Mouse (Mus musculus): ENCODE measurements at regions not wholly inside any gene's neighbourhood (a gene's known extent, or its start where the extent isn't known, plus 50 kb on each side); places are given as distances from the start of the nearest gene placed in this dataset.

DNA sequence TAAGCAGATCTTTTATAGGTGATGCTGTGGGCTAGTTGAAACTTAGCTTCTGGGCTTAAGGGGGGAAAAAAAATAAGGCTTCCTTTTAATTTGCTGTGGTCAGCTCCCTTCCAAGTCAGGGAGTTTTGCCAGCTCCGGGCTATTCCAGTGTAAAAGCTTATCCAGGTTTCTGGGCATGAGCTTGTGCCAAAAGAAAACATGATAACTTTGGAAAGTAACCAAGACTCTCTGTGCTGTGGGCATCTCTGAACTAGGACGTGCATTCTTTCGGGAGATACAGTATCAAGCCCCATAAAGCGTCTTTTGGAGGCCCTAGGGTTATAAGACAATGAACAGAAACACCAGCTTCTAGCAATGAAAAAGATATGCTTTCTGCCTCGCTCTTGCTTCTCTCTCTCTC lies 114.6 kb upstream of the Dyrk2 start:
- ATAC-seq (ENCODE audit: low FRiP score) = no peak
- no peak overlapping the region for H3K4me2 ChIP-seq (replicated peaks)
- H3K27me3 ChIP-seq = peaks cover 4% of the 10 kb centered on the region; the same call in 1 of the 2 replicates
- no peak overlapping the region for H3K9ac ChIP-seq
- 84% methylated on average over 5 of the region's 5 CpGs for whole genome bisulfite sequencing
- no peak overlapping the region for H3K27ac ChIP-seq
- H3K36me3 ChIP-seq = no peaks in the 10 kb centered on the region
- H3K4me3 ChIP-seq = no peak overlapping the region
- no peaks in the 10 kb centered on the region for H3K4me1 ChIP-seq
- peaks cover 4% of the 10 kb centered on the region; the same call in 1 of the 2 replicates for H3K9me3 ChIP-seq (replicated peaks)

GRCm38 (mm10) chr10:118981446-118981845 lies 111.4 kb upstream of the Dyrk2 start:
- WGBS = 75% methylated on average over 5 of the region's 5 CpGs
- ATAC-seq (ENCODE audit: low FRiP score) = no peak
- H3K4me1 ChIP-seq = peaks cover 4% of the 10 kb centered on the region; the same call in 1 of the 2 replicates

GRCm38 (mm10) chr10:118979339-118979738 lies 109.3 kb upstream of the Dyrk2 start:
- Histone ChIP-seq H3K27ac (no peak overlapping the region), H3K9me3 (replicated peaks) (peaks cover 4% of the 10 kb centered on the region; the same call in 1 of the 2 replicates), H3K27me3 (peaks cover 22% of the 10 kb centered on the region), H3K4me1 (peaks cover 6% of the 10 kb centered on the region; the same call in 1 of the 2 replicates), H3K36me3 (no peaks in the 10 kb centered on the region), H3K4me3 (no peak overlapping the region), H3K9ac (no peak overlapping the region), H3K4me2 (replicated peaks) (no peak overlapping the region)
- WGBS = 57% methylated on average over 13 of the region's 13 CpGs
- ATAC-seq (ENCODE audit: low FRiP score) = no peak

More at GRCm38 (mm10) chr10:118981446-118981845, 111.4 kb upstream of the Dyrk2 start:
- no peak overlapping the region for H3K9ac ChIP-seq
- no peak overlapping the region for H3K27ac ChIP-seq
- no peak overlapping the region for H3K4me2 ChIP-seq (replicated peaks)
- H3K9me3 ChIP-seq (replicated peaks) = peaks cover 4% of the 10 kb centered on the region; the same call in 1 of the 2 replicates
- H3K36me3 ChIP-seq = no peaks in the 10 kb centered on the region
- no peak overlapping the region for H3K4me3 ChIP-seq
- H3K27me3 ChIP-seq = peaks cover 22% of the 10 kb centered on the region

DNA sequence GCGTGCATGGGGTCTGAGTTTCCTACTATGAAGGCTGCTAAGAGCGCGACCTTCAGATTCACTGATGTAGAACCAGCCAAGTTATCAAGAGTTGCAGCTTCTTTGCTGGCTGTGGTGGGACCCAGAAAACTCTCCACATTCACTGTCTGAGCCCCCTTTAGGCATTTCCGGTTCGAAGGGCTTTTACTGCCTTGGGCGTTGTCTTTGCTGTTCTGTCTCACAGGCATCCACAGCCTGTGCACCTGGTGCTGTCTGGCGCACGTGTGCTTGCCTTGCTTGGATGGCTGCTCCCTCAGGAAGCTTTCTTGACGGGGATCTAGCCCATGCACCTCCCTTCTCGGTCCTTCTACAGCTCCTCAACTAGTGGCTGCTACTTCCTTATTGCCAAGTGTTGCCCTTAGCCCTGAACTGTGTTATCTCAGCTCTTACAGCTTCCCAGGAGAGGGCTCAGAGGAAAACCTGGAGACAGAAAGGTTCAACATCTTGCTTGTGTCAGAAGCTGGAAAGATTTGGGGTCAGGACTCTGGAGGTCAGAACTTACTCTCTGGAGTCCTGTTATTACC lies 108.3 kb upstream of the Dyrk2 start:
- H3K9me3 ChIP-seq (replicated peaks) = no peaks in the 10 kb centered on the region
- no peak for ATAC-seq (ENCODE audit: low FRiP score)
- H3K36me3 ChIP-seq = no peaks in the 10 kb centered on the region
- H3K4me1 ChIP-seq = peaks cover 6% of the 10 kb centered on the region; the same call in 1 of the 2 replicates
- no peak overlapping the region for H3K27ac ChIP-seq
- peaks cover 22% of the 10 kb centered on the region for H3K27me3 ChIP-seq
- H3K9ac ChIP-seq = no peak overlapping the region
- no peak overlapping the region for H3K4me3 ChIP-seq
- no peak overlapping the region for H3K4me2 ChIP-seq (replicated peaks)
- WGBS = 81% methylated on average over 10 of the region's 10 CpGs

DNA sequence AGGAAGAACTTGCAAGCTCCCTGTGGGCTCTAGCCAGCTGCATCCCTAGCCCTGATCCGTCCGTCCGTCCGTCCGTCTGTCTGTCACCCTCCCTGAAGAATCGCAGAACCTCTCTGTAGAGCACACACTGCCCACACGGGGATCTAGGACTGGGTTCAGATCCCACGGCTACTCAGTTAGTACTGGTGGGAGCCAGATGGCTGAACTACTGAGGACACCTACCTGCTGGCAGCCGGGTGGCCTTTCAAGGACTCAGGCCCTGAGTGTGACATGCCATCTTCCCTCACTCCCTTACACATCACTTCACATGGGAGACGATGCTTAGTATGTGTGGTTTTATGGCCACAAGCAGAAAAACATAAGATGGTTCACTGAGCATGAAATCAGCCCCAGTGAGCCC lies 106.4 kb upstream of the Dyrk2 start:
- Histone ChIP-seq H3K27me3 (peaks cover 22% of the 10 kb centered on the region), H3K27ac (no peak overlapping the region), H3K4me3 (no peak overlapping the region), H3K4me1 (peaks cover 6% of the 10 kb centered on the region; the same call in 1 of the 2 replicates), H3K9ac (no peak overlapping the region), H3K9me3 (replicated peaks) (no peaks in the 10 kb centered on the region), H3K36me3 (no peaks in the 10 kb centered on the region), H3K4me2 (replicated peaks) (no peak overlapping the region)
- no peak for ATAC-seq (ENCODE audit: low FRiP score)
- 74% methylated on average over 10 of the region's 10 CpGs for WGBS

GRCm38 (mm10) chr10:118975772-118976171 lies 105.8 kb upstream of the Dyrk2 start:
- ATAC-seq (ENCODE audit: low FRiP score) = no peak

GRCm38 (mm10) chr10:118973324-118973723 lies 103.3 kb upstream of the Dyrk2 start:
- no peak overlapping the region for H3K4me2 ChIP-seq (replicated peaks)
- WGBS = 47% methylated on average over 4 of the region's 4 CpGs
- ATAC-seq (ENCODE audit: low FRiP score) = no peak

More at GRCm38 (mm10) chr10:118975772-118976171, 105.8 kb upstream of the Dyrk2 start:
- Histone ChIP-seq H3K36me3 (no peaks in the 10 kb centered on the region), H3K27me3 (peaks cover 20% of the 10 kb centered on the region), H3K9me3 (replicated peaks) (no peaks in the 10 kb centered on the region), H3K4me2 (replicated peaks) (no peak overlapping the region), H3K27ac (no peak overlapping the region), H3K4me1 (peaks cover 6% of the 10 kb centered on the region; the same call in 1 of the 2 replicates), H3K4me3 (no peak overlapping the region), H3K9ac (no peak overlapping the region)
- 87% methylated on average over 2 of the region's 2 CpGs for WGBS

DNA sequence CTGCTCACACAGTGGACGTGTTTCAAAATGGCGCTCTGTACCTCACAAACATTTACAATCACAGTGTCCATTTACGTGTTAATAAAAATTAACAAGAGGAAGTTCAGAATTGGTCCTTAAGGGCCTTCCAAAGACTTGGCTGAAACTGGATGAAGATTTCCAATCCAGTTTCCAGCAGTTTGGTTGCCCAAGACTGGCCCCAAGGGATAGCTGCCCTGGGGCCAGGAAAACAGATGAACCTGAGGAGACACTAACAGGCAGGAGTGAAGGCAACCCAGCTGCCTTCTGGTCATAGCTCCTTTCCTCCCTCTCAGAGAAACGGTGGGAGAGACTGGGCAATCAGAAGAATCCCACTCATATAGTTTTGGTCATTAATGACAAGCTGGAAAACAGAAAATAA lies 102.6 kb upstream of the Dyrk2 start:
- H3K4me3 ChIP-seq = no peak overlapping the region
- no peaks in the 10 kb centered on the region for H3K9me3 ChIP-seq (replicated peaks)
- ATAC-seq (ENCODE audit: low FRiP score) = no peak
- no peak overlapping the region for H3K9ac ChIP-seq
- H3K4me2 ChIP-seq (replicated peaks) = no peak overlapping the region
- peaks cover 6% of the 10 kb centered on the region; the same call in 1 of the 2 replicates for H3K4me1 ChIP-seq
- 88% methylated on average over 4 of the region's 4 CpGs for WGBS
- no peak overlapping the region for H3K27ac ChIP-seq
- no peaks in the 10 kb centered on the region for H3K36me3 ChIP-seq
- peaks cover 7% of the 10 kb centered on the region; the same call in 1 of the 2 replicates for H3K27me3 ChIP-seq

More at GRCm38 (mm10) chr10:118973324-118973723, 103.3 kb upstream of the Dyrk2 start:
- no peak overlapping the region for H3K4me3 ChIP-seq
- no peak overlapping the region for H3K9ac ChIP-seq
- H3K9me3 ChIP-seq (replicated peaks) = no peaks in the 10 kb centered on the region
- no peaks in the 10 kb centered on the region for H3K36me3 ChIP-seq
- H3K27ac ChIP-seq = no peak overlapping the region
- peaks cover 6% of the 10 kb centered on the region; the same call in 1 of the 2 replicates for H3K4me1 ChIP-seq
- H3K27me3 ChIP-seq = peaks cover 14% of the 10 kb centered on the region

DNA sequence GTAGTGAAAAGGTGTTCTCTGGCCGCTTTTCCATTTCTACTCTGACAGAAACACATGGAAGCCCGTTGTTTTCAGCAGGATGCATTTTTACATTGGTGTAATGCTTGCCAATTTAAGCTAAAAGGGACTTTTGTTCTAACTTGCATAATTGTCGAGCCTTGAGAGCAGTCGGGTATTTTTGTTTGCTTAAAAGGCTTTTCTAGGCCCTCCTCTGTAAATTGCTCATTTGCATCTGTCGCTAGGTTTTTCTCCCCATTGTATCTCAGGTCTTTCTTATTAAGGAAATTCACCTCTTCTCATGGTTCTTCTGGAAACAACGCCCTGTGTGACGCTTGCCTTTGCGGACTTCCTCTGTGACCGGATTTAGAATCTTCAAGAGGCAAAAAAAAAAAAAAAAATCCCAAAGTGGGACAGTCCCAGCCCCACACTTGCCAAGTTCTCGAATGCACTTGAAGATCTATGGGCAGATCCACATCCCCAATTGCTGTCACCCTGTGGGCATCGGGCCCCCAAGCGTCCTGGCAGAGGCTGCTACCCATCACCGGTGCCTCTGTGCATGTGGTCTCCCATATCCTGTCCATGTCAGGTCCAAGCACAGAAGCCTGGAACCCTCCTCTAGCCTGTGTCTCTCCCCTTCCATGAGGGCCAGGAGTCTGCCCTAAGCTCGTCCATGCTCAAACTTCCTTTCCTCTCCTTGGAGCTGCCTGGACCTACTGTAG lies 100.6 kb upstream of the Dyrk2 start:
- H3K27me3 ChIP-seq = no peaks in the 10 kb centered on the region
- no peaks in the 10 kb centered on the region for H3K36me3 ChIP-seq
- ATAC-seq (ENCODE audit: low FRiP score) = 0 out of 2 replicates have a peak, but pooled peaks have one; percentile 26
- no peak overlapping the region for H3K4me3 ChIP-seq
- no peak overlapping the region for H3K27ac ChIP-seq
- no peak overlapping the region for H3K9ac ChIP-seq
- H3K9me3 ChIP-seq (replicated peaks) = no peaks in the 10 kb centered on the region
- WGBS = 76% methylated on average over 14 of the region's 14 CpGs
- H3K4me1 ChIP-seq = no peaks in the 10 kb centered on the region; the same call in 1 of the 2 replicates
- no peak overlapping the region for H3K4me2 ChIP-seq (replicated peaks)

DNA sequence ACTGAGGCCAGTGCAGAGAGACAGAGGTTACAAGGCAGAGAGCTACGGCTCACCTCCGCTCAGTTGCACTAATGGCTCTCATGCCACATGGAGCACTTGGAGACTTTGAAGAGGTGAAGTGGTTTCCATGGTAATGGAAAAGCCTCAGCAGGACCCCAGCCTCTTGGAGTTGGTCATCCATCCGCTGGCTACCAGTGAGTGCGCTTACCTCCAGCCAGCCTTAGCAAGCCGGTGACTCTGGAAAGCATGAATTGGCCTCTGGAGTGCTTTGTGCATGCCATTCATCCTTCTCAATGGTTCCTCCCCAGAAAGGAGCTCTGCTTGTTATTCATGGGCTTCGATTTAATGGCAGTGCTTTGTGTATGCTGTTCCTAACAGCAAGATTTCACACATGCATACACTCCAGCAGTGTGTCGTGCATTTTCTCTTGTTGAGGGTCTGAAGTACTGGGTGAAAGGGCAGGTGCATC lies 91.7 kb upstream of the Dyrk2 start:
- H3K9ac ChIP-seq = no peak overlapping the region
- H3K27me3 ChIP-seq = peaks cover 13% of the 10 kb centered on the region
- ATAC-seq (ENCODE audit: low FRiP score) = peak; percentile 88
- no peaks in the 10 kb centered on the region for H3K36me3 ChIP-seq
- no peak overlapping the region for H3K4me3 ChIP-seq
- no peak overlapping the region for H3K27ac ChIP-seq
- peaks cover 24% of the 10 kb centered on the region for H3K4me1 ChIP-seq
- H3K4me2 ChIP-seq (replicated peaks) = no peak overlapping the region
- no peaks in the 10 kb centered on the region for H3K9me3 ChIP-seq (replicated peaks)
- 24% methylated on average over 7 of the region's 7 CpGs for WGBS

- peaks cover 13% of the 10 kb centered on the region for H3K27me3 ChIP-seq
- ATAC-seq (ENCODE audit: low FRiP score) = no peak
- H3K4me2 ChIP-seq (replicated peaks) = no peak overlapping the region
- H3K36me3 ChIP-seq = no peaks in the 10 kb centered on the region
- WGBS = 48% methylated on average over 6 of the region's 6 CpGs
- no peak overlapping the region for H3K9ac ChIP-seq
- no peak overlapping the region for H3K4me3 ChIP-seq
- no peak overlapping the region for H3K27ac ChIP-seq
- H3K4me1 ChIP-seq = peaks cover 24% of the 10 kb centered on the region
- H3K9me3 ChIP-seq (replicated peaks) = no peaks in the 10 kb centered on the region
Measured at GRCm38 (mm10) chr10:118960076-118960475, 90.1 kb upstream of the Dyrk2 start.

DNA sequence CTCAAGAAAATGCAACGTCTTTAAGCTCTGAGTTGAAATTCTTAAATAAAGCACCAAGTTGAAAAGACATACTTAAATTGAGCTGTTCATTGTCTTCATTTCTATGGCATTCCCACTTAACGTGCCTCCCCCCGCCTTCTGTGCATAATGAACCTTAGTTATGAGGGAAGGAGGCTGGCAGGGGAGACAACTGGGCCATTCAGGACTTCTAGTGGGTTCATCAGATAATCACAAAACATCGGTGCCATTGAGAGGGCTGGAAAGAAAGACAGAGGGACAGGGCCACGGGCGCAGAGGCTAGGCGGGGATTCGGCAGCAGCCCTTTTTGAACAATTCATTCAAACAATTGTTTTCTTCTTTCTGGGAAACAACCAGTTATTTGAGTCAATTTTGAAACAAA lies 89.6 kb upstream of the Dyrk2 start:
- peaks cover 24% of the 10 kb centered on the region for H3K4me1 ChIP-seq
- WGBS = 31% methylated on average over 8 of the region's 8 CpGs
- H3K36me3 ChIP-seq = no peaks in the 10 kb centered on the region
- no peak overlapping the region for H3K9ac ChIP-seq
- H3K4me2 ChIP-seq (replicated peaks) = no peak overlapping the region
- peak; percentile 51; the same call in 1 of the 2 replicates for ATAC-seq (ENCODE audit: low FRiP score)
- no peak overlapping the region for H3K4me3 ChIP-seq
- H3K27me3 ChIP-seq = peaks cover 13% of the 10 kb centered on the region
- H3K9me3 ChIP-seq (replicated peaks) = no peaks in the 10 kb centered on the region
- no peak overlapping the region for H3K27ac ChIP-seq

All from hindbrain, embryonic 12.5 days (tissue).